Mouse (Mus musculus) adrenal gland, postnatal 25 days (tissue): ENCODE measurements around the gene Ate1. TPM values are rescaled to one million over a fixed set of nuclear protein-coding genes. Genes with fewer than 3 reads are reported as not detected.
A peak's percentile ranks its signal among the peaks of the same experiment; 100 is the strongest.
"Not testable (repeated sequence)": the region's sequence is repeated elsewhere in the genome, so short reads cannot be mapped to it uniquely, and the experiment has no call there.

Experiments
- DNase-seq: peaks from one replicate; pipeline ENCODE4 v3.0.0; 2021; ENCODE audit warnings: mixed read lengths
- total RNA-seq: library from RNA; stranded (reverse); gene quantifications from 2 replicates; pipeline ENCODE4 v1.2.3, GENCODE M21; 2021

Gene Ate1
- total RNA-seq, 1 experiment from 2014 or later: 49.2 TPM

DNA sequence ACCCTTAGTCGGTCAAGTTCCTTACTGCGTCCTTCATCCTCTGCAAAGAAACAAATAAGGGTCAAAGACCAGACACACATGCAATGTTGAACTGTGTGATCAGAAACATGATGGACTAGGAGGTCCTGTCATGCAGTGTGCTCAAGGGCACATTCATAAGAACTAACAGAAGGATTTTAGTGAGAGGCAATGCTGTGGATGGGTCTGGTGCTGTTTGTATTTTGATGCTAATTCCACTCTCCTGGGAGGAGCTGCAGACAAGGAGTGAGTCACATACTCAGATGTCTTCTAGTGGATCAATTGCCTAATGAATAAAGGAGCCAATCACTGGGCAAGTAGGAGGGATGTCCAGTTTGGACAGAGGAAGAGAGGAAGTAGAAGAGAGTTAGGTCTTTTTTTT, 125.5 kb downstream of the Ate1 start:
- DNase-seq: no peak

DNA sequence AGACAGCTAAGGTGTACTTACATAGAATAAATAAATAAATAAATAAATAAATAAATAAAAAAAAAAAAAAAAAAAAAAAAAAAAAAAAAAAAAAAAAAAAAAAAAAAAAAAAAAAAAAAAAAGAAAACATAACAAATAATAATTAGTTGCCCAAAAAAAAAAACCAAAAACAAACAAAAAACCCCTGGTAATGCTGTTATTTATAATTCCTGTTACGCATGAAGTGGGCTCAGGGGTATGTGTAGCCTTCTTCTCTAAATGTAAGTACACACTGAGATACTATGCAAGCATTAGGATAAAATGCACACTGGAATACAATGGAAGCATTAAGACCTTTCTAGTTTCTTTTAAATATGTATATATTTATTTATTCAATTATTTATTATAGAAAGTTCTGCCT, 130.1 kb downstream of the Ate1 start:
- not testable (repeated sequence) for DNase-seq

DNA sequence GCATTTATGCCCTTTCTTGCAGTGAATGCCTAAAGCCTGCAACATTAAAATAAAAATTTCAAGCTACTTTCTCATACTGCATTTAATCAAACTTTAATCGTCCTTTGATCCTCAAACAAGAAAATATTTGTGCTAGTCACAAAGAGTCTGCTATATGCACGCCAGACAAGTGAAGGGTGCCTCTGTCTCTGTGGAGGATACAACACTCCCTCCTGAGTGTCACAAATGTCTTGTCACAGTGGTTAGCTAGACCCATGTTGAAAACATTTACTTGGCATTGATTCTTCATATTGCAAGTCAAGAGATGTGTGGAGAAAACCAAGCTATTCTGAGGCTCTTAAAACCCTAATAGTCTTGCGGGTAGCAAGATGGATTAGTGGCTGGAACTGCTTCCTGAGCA, 133.9 kb downstream of the Ate1 start:
- DNase-seq: no peak

DNA sequence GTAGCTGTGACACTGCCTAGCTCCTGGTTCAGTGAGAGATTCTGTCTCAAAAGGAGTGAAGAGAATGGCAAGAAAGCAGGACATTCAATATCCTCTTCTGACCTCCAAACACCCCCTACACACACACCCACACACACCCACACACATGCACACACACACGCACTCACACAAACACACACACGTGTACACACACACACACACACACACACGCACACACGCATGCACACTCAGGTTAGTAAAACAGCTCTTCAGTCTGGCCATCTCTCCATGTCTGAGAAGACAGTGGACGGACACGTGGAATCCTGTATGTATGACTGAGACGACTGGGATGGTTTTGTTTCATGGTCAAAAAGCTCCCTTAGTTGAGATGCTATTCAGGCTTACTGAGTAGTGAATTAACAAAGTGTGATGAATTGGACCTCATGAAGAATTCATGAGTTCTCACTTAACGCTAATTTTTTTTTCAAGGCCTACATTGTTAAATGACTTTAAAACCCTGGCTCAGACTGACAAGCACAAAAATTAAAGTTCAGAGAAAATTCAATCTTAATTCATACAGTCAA, 134.4 kb downstream of the Ate1 start:
- no peak for DNase-seq

DNA sequence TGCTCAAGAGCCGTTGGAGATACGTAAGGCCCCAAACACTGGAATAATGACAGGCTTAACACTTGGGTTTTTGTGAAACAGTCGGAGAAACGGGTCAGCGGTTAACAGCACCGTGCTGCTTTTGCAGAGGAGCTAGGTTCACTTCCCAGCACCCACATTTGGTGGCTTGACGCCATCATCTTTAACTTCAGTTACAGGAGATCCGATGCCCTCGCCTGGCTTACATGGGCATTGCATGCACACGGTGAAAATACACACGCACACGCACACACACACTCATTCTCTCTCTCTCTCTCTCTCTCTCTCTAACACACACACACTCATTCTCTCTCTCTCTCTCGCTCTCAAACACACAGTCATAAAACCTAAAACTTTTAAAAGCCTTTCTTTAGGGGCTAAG, 138.0 kb downstream of the Ate1 start:
- DNase-seq: no peak

DNA sequence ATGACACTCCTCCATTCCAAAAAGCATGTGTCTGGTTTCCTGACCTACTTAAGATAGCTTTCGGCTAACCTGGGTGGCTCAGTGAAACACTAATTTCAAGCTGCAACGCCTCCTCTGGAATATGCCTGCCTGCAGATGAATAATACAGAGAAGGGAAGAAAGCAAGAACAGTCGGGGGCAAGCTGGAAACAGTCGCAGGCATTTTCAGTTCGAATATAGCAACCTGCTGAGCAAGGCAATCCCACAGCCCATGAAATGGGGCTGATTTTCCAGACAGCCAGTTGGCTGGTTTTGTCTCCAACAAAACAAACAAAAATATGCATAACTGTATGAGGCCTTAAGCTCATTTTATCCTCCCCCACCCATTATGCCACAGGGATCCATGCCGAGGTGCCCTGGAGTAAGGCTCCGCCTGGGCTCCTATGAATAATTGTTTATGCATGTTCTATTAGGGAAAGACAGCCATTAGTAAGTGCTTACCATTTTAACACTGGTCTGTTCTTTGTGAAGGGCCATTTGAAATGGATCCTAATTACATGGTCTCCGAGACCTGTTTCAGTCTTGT, 138.7 kb downstream of the Ate1 start:
- DNase-seq: no peak

DNA sequence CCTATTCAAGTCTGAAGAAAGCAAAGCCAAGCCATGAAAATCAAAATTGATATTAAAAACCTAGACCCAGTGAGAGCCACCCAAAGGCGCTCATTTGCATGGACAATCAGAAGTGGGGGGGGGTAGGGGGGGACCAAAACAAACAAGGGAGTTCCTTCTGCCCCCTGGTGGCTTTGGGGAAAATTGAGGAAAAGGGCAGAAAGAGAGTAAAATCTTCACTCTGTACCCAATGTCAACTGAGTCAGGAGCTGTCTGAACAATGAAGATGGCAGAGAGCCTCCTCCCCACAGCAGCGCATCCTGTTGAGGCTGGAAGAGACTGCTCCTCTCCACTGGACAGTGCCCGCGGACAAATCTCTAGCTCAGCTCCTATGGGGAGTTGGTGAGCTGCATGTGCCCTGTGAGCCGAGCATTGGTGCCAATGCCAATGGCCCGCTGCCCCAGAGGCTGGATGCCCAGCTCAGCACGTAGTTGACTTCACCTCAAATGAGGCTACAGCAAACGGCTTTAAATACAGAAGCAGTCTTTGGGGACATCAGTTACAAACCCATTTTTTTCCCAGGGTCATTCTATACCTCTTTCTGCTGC, 139.3 kb downstream of the Ate1 start:
- DNase-seq: peak; percentile 31

DNA sequence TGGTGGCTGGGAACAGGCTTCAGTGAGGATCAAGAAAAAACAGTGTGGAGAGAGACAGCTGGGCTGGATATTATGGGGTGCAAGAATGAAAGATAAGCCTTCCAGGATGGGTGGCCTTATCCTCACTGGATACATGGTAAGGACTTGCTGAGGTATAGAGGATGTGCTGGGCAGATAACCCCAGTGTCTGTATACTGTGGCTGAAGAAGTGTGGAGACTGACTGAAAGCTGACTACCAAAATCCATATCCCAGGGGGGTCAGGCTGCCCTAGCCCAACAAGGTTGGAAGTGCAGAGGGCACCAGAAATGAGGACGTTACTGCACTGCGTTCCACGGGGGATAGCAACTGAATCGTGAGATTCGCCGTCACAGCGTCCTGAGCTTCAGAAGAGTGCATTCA, 139.8 kb downstream of the Ate1 start:
- no peak for DNase-seq

DNA sequence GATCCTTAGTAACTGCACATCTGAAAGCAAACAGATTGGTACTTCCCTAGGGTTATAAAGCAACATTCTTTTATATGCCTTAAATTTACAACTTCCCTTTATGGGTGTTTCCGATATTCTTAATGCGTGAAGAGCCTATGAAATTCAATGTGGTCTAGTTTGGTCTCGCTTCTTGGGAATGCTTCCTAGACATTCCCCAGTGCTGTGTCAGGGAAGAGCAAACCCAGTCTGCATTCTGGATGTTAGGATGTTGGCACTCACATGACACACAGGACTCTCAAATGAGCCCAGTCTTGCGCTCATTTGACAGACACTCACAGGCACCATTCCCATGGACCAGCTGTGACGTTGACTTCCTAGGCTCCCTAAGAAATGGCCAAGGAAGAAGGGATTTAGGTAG, 140.3 kb downstream of the Ate1 start:
- DNase-seq: no peak

DNA sequence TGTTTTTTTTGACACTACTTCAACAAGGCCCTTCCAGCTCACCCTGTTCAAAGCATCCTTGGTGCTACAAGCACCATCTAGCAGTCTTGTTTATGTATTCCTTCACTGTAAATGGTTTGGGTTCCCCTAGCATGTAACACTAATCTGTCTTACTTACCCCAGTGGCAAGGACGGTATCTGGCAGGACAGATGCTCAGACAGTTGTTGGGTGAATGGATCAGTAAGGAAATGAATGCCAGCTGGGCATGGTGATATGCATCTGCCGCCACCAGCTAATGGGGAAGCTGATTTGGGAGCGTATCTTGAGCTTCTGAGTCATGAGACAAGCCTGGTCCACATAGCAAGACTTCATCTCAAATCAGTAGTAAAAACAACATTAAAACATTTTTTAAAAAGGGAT, 141.9 kb downstream of the Ate1 start:
- DNase-seq: no peak

DNA sequence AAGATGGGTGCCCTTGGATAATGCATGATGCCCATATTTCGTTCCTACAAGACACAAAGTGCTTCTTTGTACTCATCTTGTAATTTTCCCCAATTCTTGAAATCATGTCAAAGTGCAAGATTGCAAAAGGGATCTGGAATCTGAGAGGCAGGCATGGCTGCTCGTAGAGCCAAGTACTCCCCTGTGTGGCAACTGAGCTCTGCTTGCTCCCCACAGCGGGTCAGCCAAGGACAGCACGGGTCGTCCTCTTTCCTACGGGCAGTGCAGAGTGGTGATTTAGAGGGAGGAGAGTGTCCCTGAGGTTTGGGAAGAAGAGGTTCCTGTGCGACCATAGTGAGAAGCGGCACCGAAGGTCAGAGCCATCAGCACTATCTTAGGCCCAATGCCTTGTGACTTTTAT, 145.9 kb downstream of the Ate1 start:
- peak; percentile 42 for DNase-seq

DNA sequence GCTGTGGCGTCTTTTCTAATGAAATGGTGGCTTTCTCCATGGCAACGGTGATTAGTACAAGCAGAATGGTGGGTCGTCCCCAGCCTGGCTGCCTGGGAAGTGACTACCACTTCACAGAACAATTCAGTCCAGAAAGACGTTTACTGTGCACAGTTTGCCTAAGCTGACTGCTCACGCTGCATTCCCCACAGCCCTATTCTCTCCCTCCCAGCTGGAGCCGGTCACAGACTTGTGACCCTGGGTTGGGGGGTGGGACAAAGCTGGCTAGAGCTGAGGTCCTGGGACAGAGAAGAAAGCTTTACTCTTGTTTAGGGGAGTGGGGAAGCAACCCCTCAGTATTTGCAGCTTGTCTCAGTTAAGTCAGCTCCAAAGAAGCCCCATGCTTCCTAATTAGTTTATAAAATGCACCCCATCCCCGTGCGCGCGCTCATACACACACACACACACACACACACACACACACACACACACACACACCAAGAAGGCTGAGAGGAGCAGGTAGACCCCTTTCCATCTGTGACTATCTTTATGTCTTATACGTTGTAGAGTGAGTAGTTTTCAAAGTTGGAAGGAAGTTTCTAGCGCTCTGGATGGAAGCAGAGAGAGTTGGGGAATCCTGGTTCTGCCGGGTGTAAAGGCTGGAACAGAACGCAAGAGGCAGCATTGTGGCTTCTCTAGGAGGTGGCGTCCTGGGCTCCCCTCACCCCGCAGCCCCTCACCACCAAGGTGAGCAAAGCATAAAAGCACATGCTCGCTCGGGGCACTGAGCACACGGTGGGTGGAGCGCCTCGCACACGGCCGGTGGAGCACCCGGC, 151.1 kb downstream of the Ate1 start:
- DNase-seq: no peak

DNA sequence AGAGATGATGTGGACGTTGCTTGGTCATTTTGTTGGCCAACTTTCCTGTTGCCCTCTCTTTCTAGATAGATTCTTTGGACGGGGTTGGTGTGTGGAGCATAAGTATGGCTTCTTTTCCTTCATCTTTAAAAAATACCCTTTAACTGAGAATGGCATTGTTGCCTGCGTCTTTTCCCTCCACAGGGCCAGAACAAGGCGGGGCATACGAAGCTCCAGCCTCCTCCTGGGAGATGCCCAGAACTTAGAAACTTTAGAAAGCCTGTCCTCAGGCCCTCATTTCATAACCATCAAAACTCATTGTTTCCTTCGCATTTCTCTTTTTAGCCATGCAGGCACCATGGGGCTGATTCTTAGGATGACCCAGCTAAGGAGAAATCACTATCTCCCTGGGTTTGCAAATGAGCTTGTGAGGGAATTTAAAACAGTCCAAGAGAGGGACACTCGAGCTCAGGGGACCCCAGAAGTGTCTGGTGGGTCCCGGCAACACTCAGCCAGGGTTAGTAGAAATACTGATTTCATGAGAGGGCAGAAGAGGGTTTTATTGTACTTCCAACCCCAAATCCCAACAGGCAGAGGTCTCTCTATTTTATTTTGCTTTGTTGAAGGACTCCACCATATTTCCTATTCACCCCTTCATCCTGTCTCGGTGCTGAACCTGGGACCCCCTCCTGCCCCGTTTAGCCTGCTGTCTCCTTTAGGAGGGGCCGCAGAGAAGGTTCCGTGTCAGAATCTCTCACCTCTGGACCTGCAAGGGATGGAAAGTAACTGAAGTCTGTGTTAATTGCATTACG, 151.9 kb downstream of the Ate1 start:
- DNase-seq: no peak

DNA sequence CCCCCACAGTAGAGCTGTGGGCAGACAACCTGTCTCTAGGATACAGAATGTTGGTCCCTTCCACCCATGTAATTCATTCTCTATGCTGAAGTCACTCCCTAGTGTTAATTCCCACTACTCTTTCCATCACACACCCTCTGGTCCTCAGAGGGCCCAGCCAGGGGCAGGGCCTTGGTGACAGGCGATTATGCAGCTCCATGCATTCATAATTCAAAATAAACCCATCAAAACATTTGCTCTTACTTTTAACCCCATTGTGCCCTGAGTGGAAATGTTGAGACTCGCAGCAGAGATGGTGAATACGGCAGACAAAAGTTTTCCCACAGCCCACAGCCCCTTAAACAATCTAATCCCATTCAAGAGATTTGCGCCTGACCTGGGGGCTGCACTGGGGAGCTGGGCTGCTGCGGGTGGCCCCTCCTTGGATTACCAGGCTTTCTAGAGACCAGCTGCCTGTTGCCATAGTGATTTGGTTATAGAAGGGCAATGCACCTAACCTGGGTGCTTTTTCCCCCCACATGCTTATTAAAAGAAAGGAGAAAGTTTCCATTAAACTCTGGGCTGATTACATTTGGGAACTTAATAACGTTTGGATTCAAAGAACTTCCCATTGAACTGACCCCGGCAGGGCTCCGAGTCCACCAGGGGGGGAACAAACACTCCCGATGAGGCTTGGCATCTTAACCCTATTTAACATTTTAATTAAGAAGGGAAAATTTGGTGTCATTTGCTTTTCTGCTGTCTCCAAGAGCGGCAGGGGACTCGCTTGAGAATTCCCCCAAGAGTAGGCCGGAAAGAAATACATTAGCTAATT, 152.7 kb downstream of the Ate1 start:
- DNase-seq: no peak

DNA sequence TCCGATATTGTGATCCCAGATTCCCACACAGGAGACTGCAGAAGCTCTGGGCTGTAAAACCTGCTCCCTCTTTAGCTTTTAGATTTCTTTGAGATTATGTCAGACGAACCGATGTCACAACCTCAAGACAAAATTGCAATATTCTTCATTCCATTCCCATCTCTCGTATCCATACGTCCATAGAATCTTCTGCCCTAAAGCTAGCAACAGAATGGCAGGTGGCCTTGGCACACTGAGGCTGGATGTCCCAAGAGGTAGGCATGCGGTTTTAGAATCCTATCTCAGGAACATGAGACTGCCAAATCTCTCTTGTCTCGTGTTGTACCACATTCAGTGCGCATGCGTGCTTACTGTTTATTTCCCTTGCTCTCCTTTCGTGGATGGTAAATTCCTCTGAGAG, 154.5 kb downstream of the Ate1 start:
- no peak for DNase-seq

Other genes starting within 250 kb of the Ate1 start
- gene Nsmce4a, start 52.7 kb upstream of the Ate1 start, total RNA-seq: 61.8 and 91.4 TPM in 2 replicates
- 40.0 and 46.6 TPM in 2 replicates for gene Tacc2, start 57.1 kb upstream of the Ate1 start, total RNA-seq